Mouse (Mus musculus) adipocyte (in vitro differentiated cells): ENCODE measurements at regions not wholly inside any gene's neighbourhood (a gene's known extent, or its start where the extent isn't known, plus 50 kb on each side); places are given as distances from the start of the nearest gene placed in this dataset.
A peak's percentile ranks its signal among the peaks of the same experiment; 100 is the strongest.

Source experiments
- DNase-seq: peaks from one replicate; pipeline ENCODE4 v3.0.0-alpha.2; 2016; ENCODE audit warnings: low spot score

DNA sequence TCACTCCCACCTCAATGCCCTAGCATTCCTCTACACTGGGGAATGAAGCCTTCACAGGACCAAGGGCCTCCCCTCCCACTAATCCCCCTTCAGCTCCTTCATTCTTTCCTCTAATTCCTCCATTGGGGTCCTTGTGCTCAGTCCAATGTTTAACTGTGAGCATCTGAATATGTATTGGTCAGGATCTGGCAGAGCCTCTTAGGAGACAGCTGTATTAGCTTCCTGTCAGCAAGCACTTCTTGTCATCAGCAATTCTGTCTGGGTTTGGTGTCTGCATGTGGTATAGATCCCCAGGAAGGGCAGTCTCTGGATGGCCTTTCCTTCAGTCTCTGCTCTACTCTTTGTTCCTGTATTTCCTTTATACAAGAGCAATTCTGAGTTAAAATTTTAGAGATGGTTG is 426.8 kb upstream of the 2610001J05Rik start:
- no peak for DNase-seq

DNA sequence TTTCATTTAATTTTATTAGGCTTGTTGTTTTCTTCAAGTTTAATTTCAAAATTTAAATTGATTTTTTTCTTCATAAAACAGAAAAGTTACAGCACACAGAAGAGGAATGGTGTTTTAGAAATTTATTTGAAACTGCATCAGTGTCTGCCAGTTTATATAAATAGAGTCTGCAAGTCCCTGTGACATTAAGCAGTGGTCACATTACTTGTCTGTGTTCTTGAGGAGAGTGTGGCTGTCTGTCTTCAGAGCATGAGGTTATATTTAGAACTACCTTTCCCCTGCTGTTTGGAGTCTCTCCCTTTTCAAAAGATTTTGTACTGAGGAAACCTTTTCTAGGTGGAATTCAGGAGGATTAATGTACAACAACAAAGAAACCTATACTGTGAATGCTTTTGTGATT is 426.1 kb upstream of the 2610001J05Rik start:
- no peak for DNase-seq

DNA sequence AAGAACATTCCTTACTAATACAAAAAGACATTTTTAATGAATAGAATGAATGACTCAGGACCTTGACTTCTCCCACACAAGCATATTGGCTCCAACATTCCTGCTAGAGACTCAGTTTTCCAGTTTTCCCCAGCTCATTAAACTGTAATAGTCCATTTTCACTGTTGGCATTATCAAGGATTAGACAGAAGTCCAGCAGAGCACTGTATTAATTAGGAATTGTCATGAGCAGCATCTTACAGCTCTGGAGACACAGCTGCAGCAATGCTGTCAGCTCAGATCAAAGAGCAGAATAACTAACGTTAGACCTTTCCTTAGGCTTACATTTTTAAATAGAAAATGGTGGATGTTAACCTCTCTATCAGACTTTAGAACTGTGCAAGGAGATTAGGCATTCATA is 419.5 kb upstream of the 2610001J05Rik start:
- no peak for DNase-seq

DNA sequence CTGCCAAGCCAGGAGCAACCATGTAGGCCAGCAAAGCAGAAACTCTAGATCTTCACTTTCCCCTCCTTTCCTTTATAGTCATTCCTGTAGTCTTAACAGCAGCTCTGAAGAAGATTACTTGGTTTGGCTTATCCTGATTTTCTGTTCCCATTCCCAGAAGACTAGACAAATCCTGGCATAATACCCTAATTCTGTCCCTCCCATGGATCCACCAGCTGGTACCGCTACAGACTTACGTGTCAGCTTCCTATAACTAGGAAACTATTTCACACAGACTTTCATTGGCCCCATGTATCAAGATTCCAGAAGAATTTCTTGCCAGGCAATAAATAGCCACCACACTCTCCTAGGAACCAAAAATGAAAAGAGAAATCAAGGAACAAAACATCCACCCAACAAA is 410.2 kb upstream of the 2610001J05Rik start:
- no peak for DNase-seq

DNA sequence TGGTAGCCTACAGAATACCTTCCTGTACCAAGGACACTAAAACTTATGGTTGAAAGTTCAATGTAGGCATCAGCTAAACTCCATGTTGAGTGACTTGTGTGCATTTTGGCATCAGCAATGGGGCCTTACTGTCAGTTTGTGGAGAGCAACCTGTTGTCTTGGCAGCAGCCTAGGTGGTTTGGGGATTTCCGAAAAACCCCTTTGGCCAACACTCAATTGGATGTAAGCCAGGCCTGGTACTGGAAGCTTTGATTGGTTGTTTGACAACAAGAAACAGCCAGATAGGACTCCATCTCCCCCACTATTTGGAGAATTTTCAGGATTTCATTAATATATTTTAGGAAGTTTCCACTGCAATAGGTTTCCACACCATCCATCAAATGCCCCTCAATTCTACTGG is 390.6 kb upstream of the 2610001J05Rik start:
- DNase-seq, result no peak

DNA sequence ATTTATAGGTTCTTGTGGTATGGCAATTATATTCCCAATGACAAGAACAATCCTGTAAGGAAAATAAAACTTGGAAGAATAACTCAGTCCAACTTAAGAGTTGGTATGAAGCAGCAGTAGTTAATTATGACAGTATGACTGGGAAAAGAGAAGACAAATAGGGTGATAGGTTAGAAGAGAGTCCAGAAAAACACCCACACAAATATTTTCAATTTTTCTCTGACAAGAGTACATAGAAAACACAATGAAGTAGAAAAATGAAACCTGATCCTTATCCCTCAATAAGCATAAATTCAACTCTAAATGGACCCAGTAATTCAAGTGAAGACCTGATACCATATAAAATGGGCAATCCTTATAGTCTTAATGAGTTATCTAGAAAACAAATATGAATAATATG is 369.0 kb upstream of the 2610001J05Rik start:
- DNase-seq, result peak; percentile 35

DNA sequence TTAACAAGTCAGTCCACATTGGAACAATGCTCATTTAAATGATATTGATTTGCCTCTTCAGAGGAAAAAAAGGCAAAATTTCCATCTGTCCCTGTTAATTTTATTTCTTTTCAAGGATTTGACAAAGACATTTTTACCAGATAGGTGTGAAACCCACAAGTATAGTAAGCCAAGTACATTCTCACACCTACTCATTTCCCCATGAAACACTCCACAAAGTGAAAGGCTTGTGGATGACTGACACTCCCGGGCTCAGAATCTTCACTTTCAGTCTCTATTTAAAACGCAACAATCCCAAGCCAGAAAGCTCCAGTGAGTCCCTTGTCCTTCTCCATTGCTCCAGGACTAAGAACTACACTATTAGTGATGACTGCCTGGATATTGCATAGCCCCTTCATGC is 367.8 kb upstream of the 2610001J05Rik start:
- DNase-seq, result no peak

DNA sequence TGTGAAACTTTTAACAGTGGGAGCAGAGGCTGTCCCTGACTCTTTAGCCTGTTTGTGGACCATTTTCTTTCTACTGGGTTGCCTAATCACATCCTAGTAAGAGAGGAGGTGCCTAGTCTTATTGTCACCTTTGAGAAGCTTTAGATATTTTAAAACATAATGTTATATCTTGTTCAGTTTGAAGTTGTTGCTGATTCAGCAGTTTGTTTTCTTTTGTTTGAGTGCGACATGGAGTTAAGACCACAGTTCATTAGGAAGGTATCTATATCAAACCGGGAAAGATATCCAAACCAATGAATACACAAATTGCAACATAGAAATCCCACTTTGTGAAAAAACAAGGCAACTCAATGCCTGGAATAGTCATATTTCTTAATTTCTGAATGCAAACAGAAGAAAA is 359.5 kb upstream of the 2610001J05Rik start:
- no peak for DNase-seq

DNA sequence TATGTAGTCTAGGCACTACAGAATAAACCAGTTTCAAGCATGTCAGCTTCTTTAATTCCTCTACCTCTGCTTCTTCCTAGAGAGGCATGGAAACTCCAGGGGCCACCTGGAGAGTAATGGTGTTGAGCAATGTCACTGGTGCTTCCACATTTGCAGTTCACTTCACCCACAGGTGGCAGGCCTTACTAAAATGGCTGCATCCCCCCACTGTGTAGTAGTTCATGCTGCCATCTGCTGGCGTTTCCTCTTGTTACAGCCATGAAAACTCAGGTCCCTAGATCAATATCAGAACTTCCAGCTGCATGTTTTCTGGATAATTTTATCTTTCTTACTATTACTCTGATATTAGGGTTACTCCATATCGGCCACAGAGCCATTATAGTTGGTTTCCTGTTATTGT is 336.2 kb upstream of the 2610001J05Rik start:
- peak; percentile 86 for DNase-seq

DNA sequence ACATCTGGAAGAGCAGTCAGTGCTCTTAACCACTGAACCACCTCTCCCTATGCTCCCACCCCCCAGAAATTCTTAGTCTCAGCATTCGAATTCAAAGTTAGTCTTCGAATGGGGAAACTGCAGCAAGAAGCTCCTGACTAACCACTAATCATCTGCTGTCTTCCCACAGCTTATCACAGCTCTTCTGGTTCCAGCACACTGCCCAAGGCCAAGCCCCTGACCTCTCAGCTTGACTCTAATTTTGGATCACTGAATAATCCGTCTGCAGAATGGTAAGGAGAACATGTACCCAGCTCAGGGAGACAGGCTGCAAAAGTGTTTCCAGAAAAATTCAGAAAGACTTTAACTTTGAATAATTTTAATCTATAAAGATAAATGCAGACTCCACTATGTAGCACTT is 325.8 kb upstream of the 2610001J05Rik start:
- no peak for DNase-seq

DNA sequence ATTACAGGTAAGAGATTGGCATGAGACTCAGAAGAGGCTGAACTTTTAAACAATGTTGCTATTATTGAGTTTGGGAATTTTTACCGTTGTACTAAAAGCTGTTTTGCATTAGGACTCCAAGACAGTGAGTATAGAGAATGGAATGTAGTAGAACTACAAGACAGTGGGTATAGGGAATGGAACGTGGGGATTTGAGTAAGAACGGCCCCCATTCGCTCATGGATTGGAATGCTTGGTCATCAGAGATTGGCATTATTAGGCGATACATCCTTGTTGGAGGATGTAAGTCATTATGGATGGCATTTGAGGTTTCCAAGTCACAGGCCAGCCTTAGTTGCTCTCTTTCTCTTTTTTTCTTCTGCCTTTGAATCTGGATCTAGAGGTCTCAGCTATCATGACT is 324.0 kb upstream of the 2610001J05Rik start:
- DNase-seq, result no peak

DNA sequence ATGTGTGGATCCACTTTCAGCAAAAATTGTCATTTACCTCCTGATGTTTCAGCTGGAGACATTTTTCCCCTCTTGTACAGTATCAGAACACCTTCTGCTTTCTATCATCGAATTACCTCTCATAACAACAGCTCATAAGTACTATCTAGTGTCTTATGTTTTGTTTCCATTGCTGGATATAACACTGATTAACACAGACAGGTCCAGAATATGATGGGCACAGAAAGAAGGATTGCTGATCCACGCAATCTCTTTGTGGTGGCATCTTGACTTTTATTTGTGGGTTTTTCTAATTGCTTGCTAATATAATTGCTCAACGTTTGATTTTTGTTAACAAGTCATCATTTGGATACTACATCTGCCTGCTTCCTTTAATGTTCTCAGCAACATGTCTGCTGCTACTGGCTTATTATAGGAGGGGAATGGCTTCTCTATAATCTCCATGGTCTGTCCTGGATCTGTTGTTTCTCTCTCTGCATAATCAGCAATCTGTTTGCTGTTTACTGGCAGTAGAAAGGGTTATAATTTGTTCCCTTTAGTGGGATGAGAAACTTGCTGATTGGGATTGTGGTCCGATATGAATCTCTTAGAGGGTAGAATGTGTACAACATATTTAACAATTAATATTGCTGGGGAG is 320.2 kb upstream of the 2610001J05Rik start:
- no peak for DNase-seq

DNA sequence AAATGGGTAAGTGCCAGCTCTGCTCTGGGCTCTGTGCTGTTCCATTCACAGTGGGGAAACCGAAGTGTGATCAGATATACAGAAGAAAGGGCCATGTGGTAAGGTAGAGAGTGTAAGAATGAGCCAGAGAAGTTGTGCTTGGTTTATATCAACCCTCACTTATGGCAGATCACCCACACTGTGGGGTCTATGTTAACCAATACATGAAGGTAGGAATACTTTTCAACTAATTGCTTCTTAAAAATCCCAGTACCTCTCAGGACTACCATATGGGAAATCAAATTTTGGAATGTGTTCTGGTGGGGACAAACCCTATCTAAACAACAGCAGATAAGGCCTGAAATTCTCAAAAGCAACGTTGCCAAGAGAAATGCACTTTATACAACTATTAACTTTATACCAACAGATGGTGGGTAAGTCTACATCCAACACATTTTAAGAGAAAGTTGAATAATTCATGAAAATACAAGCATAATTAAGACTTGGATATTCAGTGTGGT is 314.7 kb upstream of the 2610001J05Rik start:
- DNase-seq, result no peak

DNA sequence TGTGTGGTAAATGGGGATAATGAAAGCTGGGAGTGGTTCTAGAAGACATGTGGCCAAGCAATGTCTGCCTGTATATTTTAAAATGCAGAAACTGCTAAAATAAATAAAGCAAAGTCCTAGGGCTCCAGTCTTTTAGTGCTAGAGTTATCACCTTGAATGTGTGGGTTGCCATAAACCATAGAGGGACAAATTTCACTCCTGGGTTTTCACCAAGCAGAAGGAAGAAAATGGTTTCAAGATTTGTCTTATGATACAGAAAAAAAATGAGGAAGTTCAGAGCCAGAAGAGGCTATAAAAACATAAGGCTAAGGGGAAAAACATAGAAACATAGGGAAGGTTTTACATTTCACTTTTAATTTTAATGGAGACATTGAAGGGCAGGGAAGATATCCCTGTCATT is 276.1 kb upstream of the 2610001J05Rik start:
- DNase-seq, result no peak

DNA sequence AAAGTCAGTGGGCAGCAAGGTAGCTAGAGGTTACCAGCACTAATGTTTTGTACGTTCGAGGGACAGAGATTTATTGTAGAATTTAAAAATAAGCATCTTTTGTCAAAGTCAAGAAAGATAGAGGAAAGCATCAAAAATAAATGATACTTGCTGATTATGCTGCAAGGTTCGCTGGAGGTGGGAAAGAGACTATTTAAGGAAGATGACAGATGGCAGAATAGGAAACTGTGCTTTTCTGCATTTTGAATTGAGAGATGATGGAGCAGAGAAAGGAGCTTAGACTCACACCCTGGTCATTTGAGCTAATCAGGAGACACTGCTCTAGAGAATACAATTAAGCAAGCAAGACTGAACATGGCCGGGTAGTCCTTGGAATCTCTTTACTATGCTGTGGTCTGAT is 275.1 kb upstream of the 2610001J05Rik start:
- DNase-seq, result no peak

DNA sequence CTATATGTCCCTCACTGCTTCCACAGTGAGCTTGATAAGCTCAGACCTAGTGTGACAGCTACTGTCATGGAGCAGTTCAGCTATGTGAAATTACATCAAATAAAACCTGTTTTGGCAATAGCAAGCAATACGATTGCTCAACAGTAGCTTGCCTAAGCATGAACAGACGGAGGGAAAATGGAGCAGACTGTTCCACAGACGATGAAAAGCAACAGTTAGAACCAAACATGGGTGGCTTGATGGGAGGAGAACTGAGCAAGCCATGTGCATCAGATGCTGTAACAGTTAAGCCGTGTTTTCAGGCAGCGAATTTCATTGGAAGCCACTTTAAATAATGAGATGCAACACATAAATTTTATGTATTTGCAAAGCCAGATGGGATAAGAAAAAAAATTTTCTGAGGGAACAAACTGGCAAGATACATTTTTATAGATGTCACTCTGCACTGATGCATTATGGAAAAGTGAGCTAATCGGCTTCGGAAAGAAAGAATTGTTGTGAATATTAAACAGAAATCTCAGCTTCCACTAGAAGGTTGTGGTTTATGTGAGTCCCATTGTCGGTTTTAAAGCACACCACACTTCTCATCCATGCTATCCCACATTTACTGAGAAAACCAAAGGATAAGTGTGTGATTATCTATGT is 270.9 kb upstream of the 2610001J05Rik start:
- DNase-seq, result peak; percentile 12

DNA sequence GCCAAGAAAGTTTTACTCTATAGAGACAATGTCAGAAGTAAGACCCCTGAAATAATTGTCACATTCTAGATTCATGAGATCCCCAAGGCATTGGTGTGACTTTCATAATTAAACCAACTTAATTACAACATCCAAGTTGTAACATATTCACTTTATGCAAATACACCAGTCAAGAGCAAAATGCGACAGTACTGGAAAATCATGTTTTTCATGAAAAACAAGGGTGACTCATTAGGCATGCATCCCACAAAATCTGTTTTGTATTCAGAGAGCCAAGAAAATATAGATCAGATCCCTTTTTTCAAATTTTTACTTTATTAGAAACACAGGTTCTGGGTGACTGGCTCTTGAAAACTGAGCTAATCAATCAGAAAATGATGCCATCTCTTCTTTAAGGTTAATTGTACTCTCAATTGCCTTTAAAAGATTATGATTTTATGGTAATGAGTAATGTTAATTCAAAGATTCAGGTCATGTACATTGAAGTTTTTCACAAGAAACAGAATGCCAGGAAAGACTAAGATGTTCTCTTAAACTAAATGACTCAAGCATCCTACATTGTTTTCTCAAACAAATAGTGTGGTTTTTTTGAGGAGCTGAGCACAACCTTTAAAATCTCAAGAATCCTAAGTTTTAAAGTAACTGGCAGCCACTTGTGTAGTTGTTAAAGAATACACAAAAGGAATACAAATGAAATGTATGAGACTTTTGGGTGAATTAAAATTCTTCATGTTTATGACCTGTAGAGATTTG is 259.2 kb upstream of the 2610001J05Rik start:
- no peak for DNase-seq

DNA sequence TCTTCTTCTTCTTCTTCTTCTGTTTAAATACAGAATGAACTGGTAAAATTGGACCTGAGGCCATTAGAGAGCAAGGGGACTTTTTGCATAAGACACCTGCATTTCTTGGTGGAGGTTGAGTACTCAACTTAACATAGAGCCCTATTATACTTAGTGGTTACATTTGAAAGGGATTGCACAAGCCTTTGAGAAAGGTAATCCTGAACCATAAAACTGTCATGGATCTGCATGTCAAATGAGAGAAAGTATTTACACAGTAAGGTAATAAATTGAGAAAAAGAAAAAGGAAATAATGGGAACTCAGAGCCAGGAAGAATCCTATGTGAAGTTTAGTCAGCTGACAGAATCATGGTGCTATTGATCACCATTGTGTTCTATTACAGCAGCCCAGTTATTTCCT is 258.1 kb upstream of the 2610001J05Rik start:
- no peak for DNase-seq

DNA sequence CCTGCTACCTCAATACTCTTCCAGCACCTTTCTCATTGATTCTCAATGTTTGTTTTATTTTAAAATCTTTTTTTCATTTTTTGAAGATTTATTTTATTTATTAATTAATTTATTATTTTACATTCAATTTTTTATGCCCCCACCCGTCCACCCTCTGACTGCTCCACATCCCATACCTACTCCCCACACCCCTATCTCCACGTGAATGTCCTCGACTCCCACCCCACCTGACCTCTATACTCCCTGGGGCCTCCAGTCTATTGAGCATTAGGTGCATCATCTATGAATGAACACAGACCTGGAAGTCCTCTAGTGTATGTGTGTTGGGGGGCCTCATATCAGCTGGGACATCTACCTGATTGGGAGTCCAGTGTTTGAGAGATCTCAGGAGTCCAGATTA is 251.0 kb upstream of the 2610001J05Rik start:
- no peak for DNase-seq

DNA sequence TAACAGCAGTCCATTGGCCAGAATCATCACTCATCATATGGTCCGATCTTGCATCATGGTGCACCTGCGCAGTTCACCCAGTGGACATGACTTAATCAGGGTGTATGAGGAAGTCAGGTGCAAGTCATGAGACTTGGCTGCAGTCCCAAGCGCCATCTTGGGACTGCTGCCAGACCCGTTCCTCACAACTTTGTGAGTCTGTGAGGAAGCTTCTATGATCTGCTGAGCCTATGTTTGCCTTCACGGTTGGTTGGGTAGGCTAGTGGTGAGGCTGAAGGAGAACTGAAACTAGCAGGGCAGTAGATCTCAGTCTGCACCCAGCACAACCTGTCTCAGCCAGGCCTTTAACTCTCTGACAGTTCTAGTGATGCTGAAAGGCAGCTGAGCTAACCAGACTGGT is 250.2 kb upstream of the 2610001J05Rik start:
- no peak for DNase-seq

DNA sequence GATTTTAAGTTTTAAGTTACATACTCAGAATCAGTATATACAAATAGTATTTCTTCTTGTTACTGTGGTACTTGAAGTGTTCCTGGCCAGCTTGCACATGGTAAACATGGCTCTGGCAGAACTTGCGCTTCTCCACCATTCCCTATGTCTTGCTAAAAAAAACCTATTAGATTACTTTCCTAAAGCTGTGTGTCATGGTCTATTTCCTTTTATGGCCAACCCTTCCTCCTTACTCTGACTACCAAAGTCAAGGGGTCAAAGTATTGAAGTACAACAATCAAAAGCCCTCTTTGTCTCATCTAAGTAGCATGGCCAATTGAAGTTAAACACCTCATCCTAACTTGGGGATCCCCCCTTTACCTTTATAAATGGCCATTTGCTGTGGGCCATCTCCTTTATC is 223.6 kb upstream of the 2610001J05Rik start:
- DNase-seq, result no peak

DNA sequence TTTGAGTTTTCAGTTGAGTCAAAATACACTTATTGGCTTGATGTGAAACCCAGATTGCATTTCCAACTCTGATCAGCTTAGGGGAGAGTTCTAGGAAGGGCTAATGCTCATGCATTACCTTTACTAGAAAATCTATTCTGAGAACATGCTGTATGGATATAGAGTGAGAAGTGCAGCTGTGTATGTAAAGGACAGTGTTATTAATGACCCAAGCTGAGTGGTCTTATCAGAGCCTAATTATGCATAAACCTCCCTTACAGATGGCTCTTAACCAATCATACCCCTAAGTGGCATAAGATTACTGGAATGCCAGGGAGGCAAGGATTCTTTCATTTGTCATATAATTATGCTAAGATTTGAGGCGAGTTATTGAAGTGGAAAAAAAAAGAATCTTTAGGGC is 210.6 kb upstream of the 2610001J05Rik start:
- no peak for DNase-seq

DNA sequence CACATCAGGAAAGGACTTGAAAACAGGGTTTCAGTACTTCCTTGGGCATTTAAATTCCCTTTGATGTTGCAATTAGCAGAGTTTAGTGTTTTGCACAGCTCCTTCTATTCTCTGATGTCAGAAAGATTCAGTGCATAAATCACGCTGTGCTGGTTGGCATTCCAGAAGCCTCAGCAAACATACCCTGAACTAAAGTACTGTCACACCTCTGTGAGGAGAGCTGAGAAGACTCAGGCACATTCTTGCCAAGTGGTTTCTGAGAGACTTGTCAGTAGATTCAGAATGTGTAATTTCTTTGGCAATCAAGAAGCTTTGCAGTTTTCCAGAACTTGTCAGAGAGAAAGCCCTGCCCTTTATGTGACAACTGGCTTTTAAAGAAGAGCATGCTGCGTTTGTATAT is 192.4 kb upstream of the 2610001J05Rik start:
- peak; percentile 5 for DNase-seq
